Mouse (Mus musculus): ENCODE measurements around the gene BC005561. TPM values are rescaled to one million over a fixed set of nuclear protein-coding genes. Genes with fewer than 3 reads are reported as not detected.

The BC005561 gene
- polyA plus RNA-seq, 1 experiment from 2014 or later, result 19.1 TPM

DNA sequence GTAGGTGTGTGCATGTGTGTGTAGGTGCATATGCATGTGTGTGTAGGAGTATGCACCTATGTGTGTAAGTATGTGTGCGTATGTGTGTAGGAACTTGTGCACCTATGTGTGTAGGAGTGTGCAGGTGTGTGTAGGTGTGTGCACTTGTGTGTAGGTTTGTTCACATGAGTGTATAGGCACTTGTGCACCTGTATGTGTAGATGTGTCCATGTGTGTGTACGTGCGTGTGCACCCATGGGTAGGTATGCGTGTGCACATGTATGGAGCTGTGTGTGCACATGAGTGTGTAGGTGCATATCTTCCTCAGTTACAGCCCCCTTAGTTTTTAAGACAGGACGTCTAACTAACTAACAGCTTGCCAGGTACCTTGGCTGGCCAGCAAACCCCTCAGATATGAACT, 39.6 kb upstream of the BC005561 start:
- no peak overlapping the region for H3K9ac ChIP-seq (ENCODE audit: low read length)
- WGBS, result 92% methylated on average over 5 of the region's 5 CpGs
- no peak overlapping the region for H3K4me3 ChIP-seq (ENCODE audit: low read depth, low read length)
- no peak overlapping the region for H3K4me2 ChIP-seq (ENCODE audit: low read depth, low read length, severe bottlenecking)
- peaks cover 9% of the 10 kb centered on the region for H3K36me3 ChIP-seq (ENCODE audit: control insufficient read depth, insufficient read depth, low read length)
- H3K27me3 ChIP-seq (ENCODE audit: control insufficient read depth, insufficient read depth, low read length), result no peaks in the 10 kb centered on the region
- H3K4me1 ChIP-seq (replicated peaks; ENCODE audit: control insufficient read depth, insufficient read depth, low read length), result no peaks in the 10 kb centered on the region
- DNase-seq (ENCODE audit: low spot score), result no peak
- no peak for ATAC-seq (replicated peaks; ENCODE audit: low FRiP score)
- H3K27ac ChIP-seq (ENCODE audit: low read depth, low read length), result no peak overlapping the region
- no peaks in the 10 kb centered on the region for H3K9me3 ChIP-seq (ENCODE audit: control insufficient read depth, low read length)

DNA sequence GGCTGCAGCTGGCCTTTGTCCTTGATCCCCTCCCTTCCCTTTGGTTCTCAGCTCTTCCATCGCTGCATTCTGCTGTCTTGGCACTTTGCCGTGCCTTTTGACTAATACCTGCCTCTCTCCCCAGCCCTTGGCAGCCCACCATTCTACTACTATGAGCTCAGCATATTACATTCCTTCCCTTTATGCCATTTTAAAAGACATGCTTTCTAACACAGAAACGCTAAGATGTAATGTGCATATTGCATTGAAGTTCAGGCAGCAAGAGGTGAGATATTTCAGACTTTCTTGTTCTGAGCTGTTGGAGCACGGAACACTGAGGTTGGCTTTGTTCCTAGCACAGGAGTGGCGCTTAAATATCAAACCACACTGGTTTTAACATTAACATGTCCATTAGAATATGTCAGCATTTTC, 37.2 kb upstream of the BC005561 start:
- Histone ChIP-seq H3K27ac (ENCODE audit: low read depth, low read length) (no peak overlapping the region), H3K36me3 (ENCODE audit: control insufficient read depth, insufficient read depth, low read length) (peaks cover 9% of the 10 kb centered on the region), H3K4me1 (replicated peaks; ENCODE audit: control insufficient read depth, insufficient read depth, low read length) (no peaks in the 10 kb centered on the region), H3K9me3 (ENCODE audit: control insufficient read depth, low read length) (no peaks in the 10 kb centered on the region), H3K9ac (ENCODE audit: low read length) (no peak overlapping the region), H3K4me3 (ENCODE audit: low read depth, low read length) (no peak overlapping the region), H3K4me2 (ENCODE audit: low read depth, low read length, severe bottlenecking) (no peak overlapping the region), H3K27me3 (ENCODE audit: control insufficient read depth, insufficient read depth, low read length) (no peaks in the 10 kb centered on the region)
- no peak for DNase-seq (ENCODE audit: low spot score)
- 92% methylated on average over 5 of the region's 5 CpGs for WGBS
- ATAC-seq (replicated peaks; ENCODE audit: low FRiP score), result no peak

DNA sequence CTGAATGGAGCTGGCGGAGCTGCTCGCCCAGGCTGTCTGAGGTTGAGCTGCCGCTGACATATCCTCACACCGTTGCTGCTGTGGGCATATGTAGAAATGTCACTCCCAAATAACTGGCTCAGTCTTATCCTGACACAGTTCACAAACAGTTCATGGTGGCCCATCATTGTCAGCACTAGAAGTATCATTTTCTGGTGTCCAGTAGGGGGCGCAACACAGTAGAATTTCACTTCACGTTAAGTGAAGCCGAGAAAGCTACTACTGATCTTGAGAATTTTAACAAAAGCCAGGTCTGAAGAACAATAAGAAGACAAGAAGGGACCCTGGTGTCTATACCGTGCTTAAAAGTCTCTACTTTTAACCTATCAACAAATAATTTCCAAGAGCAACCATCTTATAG, 35.8 kb upstream of the BC005561 start:
- Histone ChIP-seq H3K4me3 (ENCODE audit: low read depth, low read length) (no peak overlapping the region), H3K27me3 (ENCODE audit: control insufficient read depth, insufficient read depth, low read length) (no peaks in the 10 kb centered on the region), H3K9ac (ENCODE audit: low read length) (no peak overlapping the region), H3K27ac (ENCODE audit: low read depth, low read length) (no peak overlapping the region), H3K4me1 (replicated peaks; ENCODE audit: control insufficient read depth, insufficient read depth, low read length) (no peaks in the 10 kb centered on the region), H3K9me3 (ENCODE audit: control insufficient read depth, low read length) (no peaks in the 10 kb centered on the region), H3K4me2 (ENCODE audit: low read depth, low read length, severe bottlenecking) (no peak overlapping the region), H3K36me3 (ENCODE audit: control insufficient read depth, insufficient read depth, low read length) (peaks cover 9% of the 10 kb centered on the region)
- no peak for DNase-seq (ENCODE audit: low spot score)
- WGBS, result 93% methylated on average over 8 of the region's 8 CpGs
- no peak for ATAC-seq (replicated peaks; ENCODE audit: low FRiP score)

DNA sequence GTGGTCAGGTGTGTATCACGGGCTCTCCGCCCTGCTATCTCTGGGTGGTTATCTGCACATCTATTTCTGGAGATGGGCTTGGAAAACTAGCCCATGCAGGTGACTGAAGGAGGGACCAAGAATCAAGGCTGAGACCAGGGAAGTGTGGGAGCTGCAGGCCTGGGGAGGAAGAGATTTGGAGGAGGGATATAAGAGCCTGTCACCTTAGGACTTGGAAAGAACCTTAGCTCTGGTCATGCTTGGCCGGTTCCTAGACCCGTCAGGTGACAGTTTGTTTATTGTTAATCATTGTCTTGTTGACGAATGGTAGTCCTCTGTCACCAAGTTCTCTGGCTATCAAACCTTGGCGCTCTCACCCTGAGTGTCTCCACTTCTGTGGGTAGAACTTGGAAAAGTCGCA, 27.8 kb upstream of the BC005561 start:
- Histone ChIP-seq H3K9ac (ENCODE audit: low read length) (no peak overlapping the region), H3K9me3 (ENCODE audit: control insufficient read depth, low read length) (no peaks in the 10 kb centered on the region), H3K4me1 (replicated peaks; ENCODE audit: control insufficient read depth, insufficient read depth, low read length) (no peaks in the 10 kb centered on the region), H3K4me3 (ENCODE audit: low read depth, low read length) (no peak overlapping the region), H3K27me3 (ENCODE audit: control insufficient read depth, insufficient read depth, low read length) (no peaks in the 10 kb centered on the region), H3K27ac (ENCODE audit: low read depth, low read length) (no peak overlapping the region), H3K4me2 (ENCODE audit: low read depth, low read length, severe bottlenecking) (no peak overlapping the region), H3K36me3 (ENCODE audit: control insufficient read depth, insufficient read depth, low read length) (peaks cover 3% of the 10 kb centered on the region; the same call in 1 of the 2 replicates)
- WGBS, result 93% methylated on average over 7 of the region's 7 CpGs
- DNase-seq (ENCODE audit: low spot score) (no peak), ATAC-seq (replicated peaks; ENCODE audit: low FRiP score) (no peak)

DNA sequence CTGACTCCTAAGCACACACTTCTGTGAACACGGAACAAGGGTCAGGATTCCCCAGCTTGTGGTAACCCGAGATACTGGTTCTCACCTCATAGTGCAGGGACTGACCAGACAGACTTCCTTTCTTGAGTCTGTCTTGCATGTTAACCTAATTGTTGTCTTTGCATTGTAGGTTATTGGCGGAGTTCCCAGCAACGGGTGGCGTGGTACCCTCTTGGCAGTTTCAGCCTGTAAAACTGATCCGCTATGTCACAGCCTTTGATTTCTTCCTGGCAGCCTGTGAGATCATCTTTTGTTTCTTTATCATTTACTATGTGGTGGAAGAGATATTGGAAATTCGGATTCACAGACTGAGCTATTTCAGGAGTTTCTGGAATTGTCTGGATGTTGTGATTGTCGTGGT, 25.3 kb upstream of the BC005561 start:
- no peak overlapping the region for H3K4me3 ChIP-seq (ENCODE audit: low read depth, low read length)
- H3K36me3 ChIP-seq (ENCODE audit: control insufficient read depth, insufficient read depth, low read length), result peaks cover 3% of the 10 kb centered on the region; the same call in 1 of the 2 replicates
- no peak overlapping the region for H3K4me2 ChIP-seq (ENCODE audit: low read depth, low read length, severe bottlenecking)
- no peak overlapping the region for H3K9ac ChIP-seq (ENCODE audit: low read length)
- H3K4me1 ChIP-seq (replicated peaks; ENCODE audit: control insufficient read depth, insufficient read depth, low read length), result no peaks in the 10 kb centered on the region
- no peaks in the 10 kb centered on the region for H3K9me3 ChIP-seq (ENCODE audit: control insufficient read depth, low read length)
- DNase-seq (ENCODE audit: low spot score), result no peak
- ATAC-seq (replicated peaks; ENCODE audit: low FRiP score), result no peak
- no peaks in the 10 kb centered on the region for H3K27me3 ChIP-seq (ENCODE audit: control insufficient read depth, insufficient read depth, low read length)
- H3K27ac ChIP-seq (ENCODE audit: low read depth, low read length), result no peak overlapping the region
- 91% methylated on average over 8 of the region's 8 CpGs for WGBS

DNA sequence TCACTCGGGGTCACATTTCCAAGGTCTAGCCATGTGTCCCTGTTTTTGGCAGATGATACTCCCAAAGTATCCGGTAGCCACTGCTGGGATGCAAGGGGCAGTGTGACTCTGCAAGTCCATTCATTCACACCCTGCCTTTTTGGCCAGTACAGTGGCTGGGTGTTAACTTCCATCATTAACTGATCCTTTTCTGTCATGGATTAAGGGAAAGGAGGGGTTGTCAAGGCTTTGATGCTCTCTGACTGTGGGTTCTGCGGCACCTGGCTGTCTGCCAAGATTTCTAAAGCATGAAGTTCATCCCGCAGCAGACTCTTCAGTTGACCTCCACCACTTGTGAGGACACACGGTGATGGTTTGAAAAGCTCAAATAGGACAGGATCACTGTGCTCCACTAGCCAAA, 16.6 kb upstream of the BC005561 start:
- Histone ChIP-seq H3K4me1 (replicated peaks; ENCODE audit: control insufficient read depth, insufficient read depth, low read length) (no peaks in the 10 kb centered on the region), H3K36me3 (ENCODE audit: control insufficient read depth, insufficient read depth, low read length) (no peaks in the 10 kb centered on the region; the same call in 1 of the 2 replicates), H3K9me3 (ENCODE audit: control insufficient read depth, low read length) (no peaks in the 10 kb centered on the region), H3K4me2 (ENCODE audit: low read depth, low read length, severe bottlenecking) (no peak overlapping the region), H3K27me3 (ENCODE audit: control insufficient read depth, insufficient read depth, low read length) (no peaks in the 10 kb centered on the region), H3K9ac (ENCODE audit: low read length) (no peak overlapping the region), H3K4me3 (ENCODE audit: low read depth, low read length) (no peak overlapping the region), H3K27ac (ENCODE audit: low read depth, low read length) (no peak overlapping the region)
- no peak for ATAC-seq (replicated peaks; ENCODE audit: low FRiP score)
- 82% methylated on average over 5 of the region's 5 CpGs for WGBS
- DNase-seq (ENCODE audit: low spot score), result no peak

DNA sequence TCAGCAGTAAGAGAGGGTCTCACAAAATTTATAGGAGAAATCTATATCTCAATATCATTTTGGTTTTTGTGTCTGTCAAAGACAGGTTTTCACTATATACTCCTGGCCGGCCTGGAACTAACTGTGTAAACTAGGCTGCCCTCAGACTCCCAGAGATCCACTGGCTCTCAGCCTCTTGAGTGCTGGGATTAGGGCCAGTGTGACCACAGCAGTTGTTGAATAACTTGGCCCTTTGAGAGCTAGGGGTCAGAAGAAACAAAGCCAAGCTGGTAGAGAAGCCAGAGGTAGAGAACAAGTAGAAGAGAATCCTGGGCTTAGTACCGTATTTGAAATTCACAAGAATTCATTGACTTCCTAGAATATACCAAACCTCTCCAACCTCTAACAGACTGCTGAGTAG, 3.3 kb upstream of the BC005561 start:
- 81% methylated on average over 2 of the region's 2 CpGs for WGBS
- Histone ChIP-seq H3K4me3 (ENCODE audit: low read depth, low read length) (no peak overlapping the region), H3K9me3 (ENCODE audit: control insufficient read depth, low read length) (no peaks in the 10 kb centered on the region), H3K36me3 (ENCODE audit: control insufficient read depth, insufficient read depth, low read length) (no peaks in the 10 kb centered on the region; the same call in 1 of the 2 replicates), H3K27ac (ENCODE audit: low read depth, low read length) (no peak overlapping the region), H3K4me2 (ENCODE audit: low read depth, low read length, severe bottlenecking) (no peak overlapping the region), H3K27me3 (ENCODE audit: control insufficient read depth, insufficient read depth, low read length) (no peaks in the 10 kb centered on the region), H3K9ac (ENCODE audit: low read length) (no peak overlapping the region), H3K4me1 (replicated peaks; ENCODE audit: control insufficient read depth, insufficient read depth, low read length) (no peaks in the 10 kb centered on the region)
- ATAC-seq (replicated peaks; ENCODE audit: low FRiP score) (no peak), DNase-seq (ENCODE audit: low spot score) (no peak)

DNA sequence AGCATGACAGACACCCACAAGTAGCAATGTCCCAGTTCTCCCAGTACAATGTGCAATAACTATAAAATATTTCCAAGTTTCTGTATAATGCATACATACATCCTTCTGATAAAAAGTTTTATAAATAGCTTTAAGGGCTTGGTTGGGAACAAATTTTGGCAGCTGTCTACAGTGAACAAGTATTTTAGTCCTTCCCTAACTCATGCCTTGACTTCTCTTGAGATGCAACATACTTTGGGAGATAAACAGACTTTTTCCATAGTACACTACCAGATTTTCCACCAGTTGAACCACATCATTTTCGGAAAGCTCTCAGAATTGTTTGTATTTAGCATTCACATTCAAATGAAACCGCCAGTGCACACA, 340 bp upstream of the BC005561 start:
- Histone ChIP-seq H3K27ac (ENCODE audit: low read depth, low read length) (no peak overlapping the region), H3K9me3 (ENCODE audit: control insufficient read depth, low read length) (peaks cover 3% of the 10 kb centered on the region; the same call in 1 of the 2 replicates), H3K27me3 (ENCODE audit: control insufficient read depth, insufficient read depth, low read length) (no peaks in the 10 kb centered on the region), H3K36me3 (ENCODE audit: control insufficient read depth, insufficient read depth, low read length) (no peaks in the 10 kb centered on the region; the same call in 1 of the 2 replicates), H3K4me1 (replicated peaks; ENCODE audit: control insufficient read depth, insufficient read depth, low read length) (no peaks in the 10 kb centered on the region), H3K4me3 (ENCODE audit: low read depth, low read length) (peak overlapping the region; percentile 80), H3K4me2 (ENCODE audit: low read depth, low read length, severe bottlenecking) (peak overlapping the region; percentile 40; the same call in 1 of the 2 replicates), H3K9ac (ENCODE audit: low read length) (0 out of 2 replicates have a peak overlapping the region, but pooled peaks have one; percentile 37)
- ATAC-seq (replicated peaks; ENCODE audit: low FRiP score) (peak; percentile 56), DNase-seq (ENCODE audit: low spot score) (no peak)
- WGBS, result 0% methylated on average over 2 of the region's 2 CpGs

DNA sequence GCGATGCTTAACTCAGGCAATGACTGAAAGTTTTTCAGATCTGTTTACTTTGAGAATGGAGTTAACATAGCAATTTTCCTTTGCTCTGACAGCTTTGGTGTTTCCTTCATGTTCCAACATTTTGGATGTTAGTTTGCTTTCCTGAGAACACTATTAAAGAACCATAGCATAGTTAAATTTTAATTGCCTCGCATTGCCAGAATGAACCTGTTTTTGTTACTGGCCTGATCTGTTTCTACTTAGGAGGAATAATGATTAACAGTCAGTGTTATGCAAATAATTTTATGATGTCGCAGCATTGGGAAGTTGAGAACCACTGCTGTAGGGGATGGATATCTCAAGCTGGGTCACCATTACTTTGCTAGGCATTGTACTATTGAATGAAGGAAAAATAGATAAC, 3.1 kb downstream of the BC005561 start:
- no peak for DNase-seq (ENCODE audit: low spot score)
- peaks cover 13% of the 10 kb centered on the region for H3K9me3 ChIP-seq (ENCODE audit: control insufficient read depth, low read length)

More for the DNA sequence above, 3.1 kb downstream of the BC005561 start:
- H3K4me3 ChIP-seq (ENCODE audit: low read depth, low read length), result no peak overlapping the region
- H3K27ac ChIP-seq (ENCODE audit: low read depth, low read length), result no peak overlapping the region
- H3K27me3 ChIP-seq (ENCODE audit: control insufficient read depth, insufficient read depth, low read length), result no peaks in the 10 kb centered on the region
- no peak for ATAC-seq (replicated peaks; ENCODE audit: low FRiP score)
- no peak overlapping the region for H3K9ac ChIP-seq (ENCODE audit: low read length)
- 98% methylated on average over 3 of the region's 3 CpGs for WGBS
- no peaks in the 10 kb centered on the region for H3K4me1 ChIP-seq (replicated peaks; ENCODE audit: control insufficient read depth, insufficient read depth, low read length)
- no peak overlapping the region for H3K4me2 ChIP-seq (ENCODE audit: low read depth, low read length, severe bottlenecking)
- peaks cover 18% of the 10 kb centered on the region; the same call in 1 of the 2 replicates for H3K36me3 ChIP-seq (ENCODE audit: control insufficient read depth, insufficient read depth, low read length)
